Mouse (Mus musculus) embryonic facial prominence, embryonic 12.5 days (tissue): ENCODE measurements around the gene N4bp2. TPM values are rescaled to one million over a fixed set of nuclear protein-coding genes. Genes with fewer than 3 reads are reported as not detected.

Experiments used
- ATAC-seq: fragments of 200-750 bp; cut with Nextera tagmentation; 2 replicates; pipeline ENCODE4 v1.8.0; 2017; ENCODE audit not compliant: insufficient number of reproducible peaks, insufficient read depth, low FRiP score, low TSS enrichment
- H3K27ac ChIP-seq: fragments of 300-500 bp; sonication (generic); 2 replicates; pipeline ENCODE4 v1.5.1; 2016; ENCODE audit warnings: mild to moderate bottlenecking
- H3K27me3 ChIP-seq: fragments of 300-500 bp; sonication (generic); 2 replicates; pipeline ENCODE4 v1.6.1; 2016; ENCODE audit warnings: mild to moderate bottlenecking, moderate library complexity
- H3K36me3 ChIP-seq: fragments of 300-500 bp; sonication (generic); 2 replicates; pipeline ENCODE4 v1.6.1; 2016; ENCODE audit warnings: mild to moderate bottlenecking
- H3K4me1 ChIP-seq: fragments of 300-500 bp; sonication (generic); 2 replicates; pipeline ENCODE4 v1.6.1; 2016
- H3K4me2 ChIP-seq: fragments of 300-500 bp; sonication (generic); replicated peaks from 2 replicates; pipeline ENCODE4 v1.6.1; 2016; ENCODE audit warnings: mild to moderate bottlenecking, moderate library complexity
- H3K4me3 ChIP-seq: fragments of 300-500 bp; sonication (generic); 2 replicates; pipeline ENCODE4 v1.5.1; 2016; ENCODE audit warnings: mild to moderate bottlenecking
- H3K9ac ChIP-seq: fragments of 300-500 bp; sonication (generic); 2 replicates; pipeline ENCODE4 v1.6.1; 2016; ENCODE audit warnings: mild to moderate bottlenecking, moderate library complexity
- H3K9me3 ChIP-seq: fragments of 300-500 bp; sonication (generic); 2 replicates; pipeline ENCODE4 v1.6.1; 2016; ENCODE audit warnings: mild to moderate bottlenecking, moderate library complexity
- WGBS: fragments of 180-500 bp; shearing (Covaris S2); methylation state at CpG from one replicate; pipeline ENCODE4 v1.1.7; 2016; 5-methylcytosine and 5-hydroxymethylcytosine counted together
- polyA plus RNA-seq: library from polyadenylated mRNA; unstranded; fragments of >200 nt; fragmentation: Nextera tagmentation; extraction: Ambion mirVana; gene quantifications from 2 replicates; pipeline ENCODE4 v1.2.1, GENCODE M21; 2016

Gene N4bp2
- polyA plus RNA-seq, 1 experiment from 2014 or later: 41.7 TPM

DNA sequence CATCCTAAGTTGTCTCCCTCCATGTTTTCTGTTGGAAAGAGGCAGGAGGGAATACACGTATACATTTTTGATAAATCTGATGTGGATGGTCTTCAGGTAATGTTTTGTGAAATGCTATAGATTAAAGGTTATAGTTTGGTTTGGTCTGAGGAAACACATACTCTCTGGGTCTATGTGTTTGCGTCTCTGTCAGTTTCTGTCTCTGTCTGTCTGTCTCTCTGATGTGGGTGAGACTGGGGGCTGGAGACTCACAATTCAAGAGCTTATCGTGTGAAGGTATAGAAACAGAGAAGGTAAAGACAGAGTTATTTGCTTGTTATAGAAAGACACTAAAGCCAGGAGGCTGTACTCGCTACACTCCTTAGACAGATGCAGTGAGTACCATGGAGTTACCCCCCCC lies 106.3 kb downstream of the N4bp2 start:
- no peaks in the 10 kb centered on the region for H3K36me3 ChIP-seq
- no peak overlapping the region for H3K4me3 ChIP-seq
- H3K27ac ChIP-seq: no peak overlapping the region
- WGBS: 91% methylated on average over 4 of the region's 4 CpGs
- no peaks in the 10 kb centered on the region for H3K27me3 ChIP-seq
- H3K9me3 ChIP-seq: no peaks in the 10 kb centered on the region
- no peaks in the 10 kb centered on the region for H3K4me1 ChIP-seq
- H3K9ac ChIP-seq: no peak overlapping the region
- no peak for ATAC-seq
- H3K4me2 ChIP-seq: no peak overlapping the region

DNA sequence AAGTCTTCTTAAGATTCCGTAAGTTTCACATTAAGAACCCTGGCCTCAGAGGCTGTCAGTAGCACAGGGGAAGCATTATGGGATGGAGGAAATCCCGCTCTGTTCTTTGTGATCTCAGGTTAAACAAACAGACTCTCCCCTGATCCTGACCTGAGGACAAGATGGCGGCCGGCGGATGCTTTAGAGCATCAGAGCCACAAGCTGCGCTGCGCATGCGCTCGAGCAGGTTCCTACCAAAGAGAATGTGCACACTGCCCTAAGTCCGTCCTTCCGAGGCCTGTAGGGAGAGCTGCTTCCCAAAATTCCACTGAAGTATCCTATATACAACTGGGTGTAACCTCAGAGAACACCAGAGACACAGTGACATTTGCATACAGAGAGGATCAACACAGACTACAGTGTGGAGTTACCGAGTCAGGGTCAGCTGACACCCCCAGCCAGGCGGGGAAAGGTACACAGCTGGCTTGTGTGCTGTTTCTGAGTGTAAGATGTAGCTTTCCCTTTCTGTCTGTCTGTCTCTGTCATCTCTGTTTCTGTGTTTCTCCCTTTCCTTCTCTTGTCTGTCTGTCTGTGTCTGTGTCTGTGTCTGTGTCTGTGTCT lies 108.1 kb downstream of the N4bp2 start:
- no peak overlapping the region for H3K4me2 ChIP-seq
- no peak overlapping the region for H3K4me3 ChIP-seq
- H3K9ac ChIP-seq: no peak overlapping the region
- ATAC-seq: no peak
- H3K4me1 ChIP-seq: no peaks in the 10 kb centered on the region
- no peaks in the 10 kb centered on the region for H3K9me3 ChIP-seq
- H3K27ac ChIP-seq: peak overlapping the region; percentile 50; the same call in 1 of the 2 replicates
- WGBS: 87% methylated on average over 13 of the region's 13 CpGs
- no peaks in the 10 kb centered on the region for H3K27me3 ChIP-seq
- no peaks in the 10 kb centered on the region for H3K36me3 ChIP-seq

DNA sequence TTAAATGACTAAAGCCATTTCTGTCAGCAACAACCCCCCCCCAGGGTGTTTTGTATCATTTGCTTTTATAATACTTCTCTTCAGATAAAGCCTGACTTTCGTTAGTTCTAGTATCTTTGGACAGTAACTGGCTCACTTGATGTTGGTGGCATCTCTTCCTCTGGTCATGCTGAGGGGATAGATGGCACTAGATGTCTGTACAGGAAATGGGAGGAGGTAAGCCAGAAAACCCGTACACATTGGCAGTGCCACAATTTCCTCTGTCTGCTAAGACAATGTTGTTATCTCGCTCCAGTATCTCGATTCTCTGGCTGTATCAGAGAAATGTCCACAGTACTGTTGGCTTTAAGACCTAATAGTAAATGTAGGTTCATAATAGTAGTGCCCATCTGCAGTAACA lies 109.9 kb downstream of the N4bp2 start:
- 70% methylated on average over 4 of the region's 4 CpGs for WGBS

DNA sequence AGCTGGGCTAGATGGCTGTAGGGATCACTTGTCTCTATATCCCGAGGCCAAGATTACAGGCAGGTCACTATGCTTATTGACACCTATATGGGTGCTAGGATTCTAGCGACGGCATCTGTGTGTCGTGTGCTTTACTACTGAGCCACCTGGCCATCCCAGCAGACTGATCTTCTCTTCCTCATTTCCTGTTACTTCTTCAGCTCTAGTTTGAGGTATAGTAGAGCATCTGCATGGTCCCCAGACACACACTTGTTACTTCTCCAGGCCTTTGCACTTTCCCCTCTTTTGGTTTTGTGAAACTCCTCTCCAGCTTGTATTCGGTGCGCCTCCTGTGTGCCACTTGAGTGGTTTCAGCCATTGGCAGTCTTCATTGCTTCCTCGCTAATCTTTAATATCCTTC lies 111.9 kb downstream of the N4bp2 start:
- Histone ChIP-seq H3K4me3 (no peak overlapping the region), H3K9ac (no peak overlapping the region), H3K36me3 (no peaks in the 10 kb centered on the region), H3K27ac (no peak overlapping the region), H3K4me2 (no peak overlapping the region), H3K4me1 (no peaks in the 10 kb centered on the region), H3K9me3 (no peaks in the 10 kb centered on the region), H3K27me3 (no peaks in the 10 kb centered on the region; the same call in 1 of the 2 replicates)
- WGBS: 89% methylated on average over 7 of the region's 7 CpGs
- no peak for ATAC-seq

More for the DNA sequence above, 109.9 kb downstream of the N4bp2 start:
- H3K36me3 ChIP-seq: no peaks in the 10 kb centered on the region
- no peak overlapping the region for H3K4me3 ChIP-seq
- no peak for ATAC-seq
- no peaks in the 10 kb centered on the region for H3K27me3 ChIP-seq
- H3K4me1 ChIP-seq: no peaks in the 10 kb centered on the region
- H3K27ac ChIP-seq: no peak overlapping the region
- H3K9ac ChIP-seq: no peak overlapping the region
- H3K9me3 ChIP-seq: no peaks in the 10 kb centered on the region
- no peak overlapping the region for H3K4me2 ChIP-seq

DNA sequence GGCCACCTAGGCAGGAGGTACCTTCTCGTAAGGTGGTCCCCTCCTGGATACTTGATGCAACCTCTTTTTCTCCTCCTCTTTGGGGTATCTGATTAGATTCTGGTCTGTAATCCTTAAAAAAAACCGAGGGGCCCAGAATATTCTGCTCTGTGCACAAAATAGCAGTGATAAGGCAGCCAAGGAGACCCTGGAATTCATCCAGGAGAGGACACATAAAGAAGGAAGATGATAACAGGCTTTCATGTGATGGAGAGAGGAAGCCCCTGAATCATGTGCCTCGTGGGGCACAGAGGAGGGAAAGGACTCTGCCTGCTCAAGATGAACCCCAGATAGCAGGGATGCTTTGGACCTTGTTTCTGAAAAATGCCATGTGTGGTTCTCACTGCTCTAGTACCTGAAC lies 115.0 kb downstream of the N4bp2 start:
- no peak overlapping the region for H3K27ac ChIP-seq
- no peak overlapping the region for H3K9ac ChIP-seq
- 79% methylated on average over 3 of the region's 3 CpGs for WGBS
- no peak for ATAC-seq
- no peaks in the 10 kb centered on the region; the same call in 1 of the 2 replicates for H3K4me1 ChIP-seq
- H3K27me3 ChIP-seq: no peaks in the 10 kb centered on the region; the same call in 1 of the 2 replicates
- no peak overlapping the region for H3K4me2 ChIP-seq
- no peaks in the 10 kb centered on the region for H3K9me3 ChIP-seq
- H3K36me3 ChIP-seq: no peaks in the 10 kb centered on the region
- no peak overlapping the region for H3K4me3 ChIP-seq

Other genes with a start within 250 kb of the N4bp2 start
- gene Smim14, start 226.3 kb upstream of the N4bp2 start, polyA plus RNA-seq: 108 and 111 TPM in 2 replicates
- gene Ube2k, start 226.3 kb upstream of the N4bp2 start, polyA plus RNA-seq: 201 and 206 TPM in 2 replicates
- gene Pds5a, start 65.2 kb upstream of the N4bp2 start, polyA plus RNA-seq: 106 and 111 TPM in 2 replicates
- gene Rhoh, start 97.7 kb downstream of the N4bp2 start, polyA plus RNA-seq: 0.65 and 0.84 TPM in 2 replicates
- gene Chrna9, start 171.4 kb downstream of the N4bp2 start, polyA plus RNA-seq: 0.46 and 1.1 TPM in 2 replicates
- not detected in 2 replicates for gene 9130230L23Rik, start 240.8 kb downstream of the N4bp2 start, polyA plus RNA-seq